Mouse (Mus musculus) brain, adult 2 months (tissue): ENCODE measurements around the gene Rassf3.

Experiments
- DNase-seq: peaks from one replicate; pipeline ENCODE4 v3.0.0; 2011; ENCODE audit warnings: low read depth, low spot score

Rassf3 gene

GRCm38 (mm10) chr10:121461404-121462161, 14.6 kb downstream of the Rassf3 start:
- DNase-seq = peak; percentile 69

GRCm38 (mm10) chr10:121459124-121459853, 16.9 kb downstream of the Rassf3 start:
- DNase-seq = no peak

DNA sequence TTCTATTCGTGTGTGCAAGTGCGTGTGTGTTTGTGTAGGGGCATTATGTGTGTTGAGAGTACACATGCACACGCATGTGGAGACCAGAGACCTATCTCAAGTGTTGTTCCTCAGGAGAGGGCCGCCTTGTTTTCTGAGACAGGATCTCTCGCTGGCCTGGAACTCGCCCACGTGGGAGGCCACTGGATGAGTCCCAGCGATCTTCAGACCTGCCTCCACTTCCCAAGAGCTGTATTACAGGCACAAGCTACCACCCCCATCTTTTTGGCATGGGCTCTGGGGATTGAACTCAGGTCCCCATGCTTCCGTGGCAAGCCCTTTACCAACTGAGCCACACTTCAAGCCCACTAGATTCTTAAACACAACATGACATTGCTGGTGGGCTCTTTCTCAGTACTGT, 17.7 kb downstream of the Rassf3 start:
- no peak for DNase-seq

DNA sequence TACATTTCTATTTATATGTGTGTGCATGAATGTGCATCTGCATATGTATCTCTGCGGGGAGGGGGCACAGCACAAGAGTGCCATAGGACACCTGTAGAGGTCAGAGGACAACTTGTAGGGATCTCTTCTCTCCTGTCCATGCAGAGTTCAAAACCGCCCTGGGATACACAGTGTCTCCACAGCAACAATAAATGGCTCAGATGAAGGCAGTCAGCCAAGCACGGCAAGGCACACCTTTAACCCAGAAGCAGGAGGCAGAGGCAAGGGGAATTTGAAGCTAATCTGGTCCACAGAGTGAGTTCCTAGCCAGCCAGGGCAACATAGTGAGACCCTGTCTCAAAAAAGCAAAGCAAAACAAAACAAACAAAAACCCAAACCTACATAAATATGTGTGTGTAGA, 18.8 kb downstream of the Rassf3 start:
- DNase-seq = no peak

DNA sequence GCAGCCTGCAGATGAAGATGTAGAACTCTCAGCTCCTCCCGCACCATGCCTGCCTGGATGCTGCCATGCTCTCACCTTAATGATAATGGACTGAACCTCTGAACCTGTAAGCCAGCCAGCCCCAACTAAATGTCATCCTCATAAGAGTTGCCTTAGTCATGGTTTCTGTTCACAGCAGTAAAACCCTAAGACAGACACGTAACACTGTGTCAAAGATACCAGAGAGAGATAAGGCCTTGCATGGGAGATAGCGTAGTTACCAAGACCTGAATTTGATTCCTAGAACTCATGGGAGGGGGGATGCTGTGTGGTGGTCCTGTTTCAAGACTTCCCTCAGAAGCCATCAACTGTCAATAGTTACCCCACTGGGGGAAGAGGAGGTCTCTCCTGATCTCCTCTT, 20.6 kb downstream of the Rassf3 start:
- DNase-seq = no peak

DNA sequence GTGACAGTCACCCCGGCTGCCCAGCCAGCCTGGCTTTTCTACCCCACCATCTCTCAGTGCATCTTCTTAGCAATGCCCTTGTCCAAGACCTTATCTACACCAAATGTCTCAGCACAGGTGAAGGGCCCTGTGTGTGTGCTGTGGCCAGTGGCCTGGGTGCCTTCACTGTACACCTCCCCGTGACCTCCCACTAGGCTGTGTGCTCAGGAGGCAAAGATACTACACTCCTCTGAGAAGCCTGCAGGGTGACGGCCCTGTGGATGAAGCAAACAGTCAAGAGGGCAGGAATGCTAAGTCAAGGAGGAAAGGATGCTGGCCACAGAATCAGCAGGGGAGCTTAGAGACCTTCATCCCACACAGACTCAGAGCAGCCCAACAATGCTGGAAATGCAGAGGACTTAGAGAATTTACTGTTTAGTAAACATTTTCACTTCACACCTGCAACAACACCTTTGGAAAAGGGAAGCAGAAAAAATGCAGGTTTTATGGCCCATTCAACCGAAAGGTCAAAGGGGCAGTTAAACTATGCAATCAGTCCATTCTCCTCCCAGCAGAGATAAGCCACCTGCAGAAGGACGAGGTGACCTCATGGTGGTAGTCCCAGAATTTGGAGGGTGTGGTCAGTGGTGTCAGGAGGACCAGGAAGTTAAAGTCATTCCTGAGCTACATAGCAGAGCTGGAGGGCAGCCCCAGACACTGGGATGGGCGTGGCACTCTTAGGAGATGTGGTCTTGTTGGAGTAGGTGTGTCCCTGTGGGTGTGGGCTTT, 21.3 kb downstream of the Rassf3 start:
- DNase-seq = no peak

DNA sequence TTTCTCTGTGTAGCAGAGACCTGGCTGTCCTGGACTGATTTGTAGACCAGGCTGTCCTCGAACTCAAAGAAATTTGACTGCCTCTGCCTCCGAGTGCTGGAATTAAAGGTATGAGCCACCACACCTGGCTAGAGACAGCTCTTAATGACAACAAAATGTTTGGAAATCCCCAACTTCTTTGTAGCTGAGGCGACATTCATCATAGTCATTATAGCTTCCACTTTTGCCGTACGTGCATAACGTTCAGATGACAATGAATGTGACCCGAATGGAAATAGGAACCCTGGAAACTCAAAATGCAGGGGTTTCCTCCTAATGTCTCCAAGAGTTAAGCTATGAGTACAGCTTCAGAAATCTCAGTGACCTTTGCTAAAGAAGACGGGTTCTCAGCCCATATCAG, 22.1 kb downstream of the Rassf3 start:
- DNase-seq = no peak

DNA sequence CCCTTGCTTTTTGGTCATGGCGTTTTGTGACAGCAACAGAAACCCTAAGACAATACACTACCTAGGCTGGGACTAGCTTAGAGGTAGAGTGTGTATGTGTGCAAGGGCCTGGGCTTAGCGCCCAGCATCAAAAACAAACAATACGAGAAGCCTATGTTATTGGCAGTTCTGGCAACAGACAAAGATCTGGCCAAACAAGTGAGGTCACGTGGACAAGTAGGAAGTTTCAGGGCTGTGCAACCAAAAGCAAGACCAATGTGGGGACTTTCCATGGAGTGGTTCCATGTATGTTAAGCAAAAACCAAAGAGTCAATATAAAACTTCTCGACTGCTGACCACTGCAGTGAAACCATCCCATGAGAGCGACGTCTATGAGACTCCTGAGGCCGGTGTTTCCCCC, 30.3 kb downstream of the Rassf3 start:
- no peak for DNase-seq

- no peak for DNase-seq
Measured at GRCm38 (mm10) chr10:121444198-121444597, 31.9 kb downstream of the Rassf3 start.

- DNase-seq = peak; percentile 42
Measured at GRCm38 (mm10) chr10:121443791-121444190, 32.4 kb downstream of the Rassf3 start.

DNA sequence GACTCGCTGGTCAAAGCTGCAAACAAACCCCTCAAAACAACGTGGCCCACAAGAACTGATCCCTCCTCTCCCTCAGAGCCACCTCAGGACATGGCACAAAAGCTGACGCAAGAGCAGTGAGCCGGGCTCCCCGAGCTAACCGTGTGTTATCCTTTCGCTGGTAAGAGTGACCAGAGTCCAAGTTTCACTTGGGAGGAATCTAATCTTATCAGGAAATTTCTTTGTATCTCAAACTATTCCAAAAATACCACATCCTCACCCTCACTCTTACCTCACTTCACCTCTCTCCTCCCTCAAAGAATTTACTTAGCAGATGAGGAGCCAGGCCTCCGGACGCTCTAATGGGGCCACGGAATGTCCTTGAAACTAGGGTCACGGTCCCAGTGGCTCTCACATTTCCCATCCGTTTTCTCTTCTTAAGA, 36.8 kb downstream of the Rassf3 start:
- no peak for DNase-seq

GRCm38 (mm10) chr10:121438109-121438508, 38.0 kb downstream of the Rassf3 start:
- no peak for DNase-seq

DNA sequence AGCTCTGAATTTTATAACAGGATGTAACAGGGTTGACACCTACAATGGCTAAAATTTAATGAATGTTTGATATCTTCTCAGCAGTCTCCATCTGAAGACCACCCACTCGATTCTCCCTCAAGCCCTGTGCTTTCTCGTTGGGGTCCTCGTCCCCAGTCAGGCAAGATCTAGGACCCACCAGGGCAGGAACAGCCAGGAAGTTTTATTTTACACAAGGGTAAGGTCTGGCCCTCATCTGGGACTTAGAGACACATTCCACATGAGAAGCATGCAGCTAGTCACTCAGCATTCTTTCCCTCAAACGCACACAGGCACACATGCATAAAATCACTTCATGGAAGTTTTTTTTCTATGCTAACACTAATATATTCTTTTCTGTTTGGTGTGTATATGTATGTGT, 39.5 kb downstream of the Rassf3 start:
- DNase-seq = no peak

DNA sequence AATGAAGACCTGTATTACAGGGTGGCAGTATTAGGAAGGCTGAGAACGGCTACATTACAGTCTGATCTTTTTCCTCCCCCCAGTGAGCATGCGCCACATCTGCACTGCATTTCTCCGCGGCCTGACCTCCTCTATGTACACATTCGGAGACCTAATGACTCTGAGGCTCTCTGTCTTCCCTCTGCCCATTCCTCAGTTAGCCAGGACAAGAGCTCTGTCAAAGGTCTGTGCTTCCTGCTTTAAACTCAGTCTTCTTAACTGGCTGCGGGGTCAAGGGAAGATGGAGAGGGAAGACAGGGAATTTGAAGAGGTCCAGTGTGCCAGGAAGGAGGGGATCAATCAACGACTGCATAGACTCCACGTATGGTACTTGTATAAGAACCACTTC, 39.9 kb downstream of the Rassf3 start:
- DNase-seq = no peak

GRCm38 (mm10) chr10:121435546-121436257, 40.4 kb downstream of the Rassf3 start:
- no peak for DNase-seq

- no peak for DNase-seq
Measured at GRCm38 (mm10) chr10:121434441-121435103, 41.6 kb downstream of the Rassf3 start.

GRCm38 (mm10) chr10:121432635-121433280, 43.4 kb downstream of the Rassf3 start:
- peak; percentile 64 for DNase-seq

DNA sequence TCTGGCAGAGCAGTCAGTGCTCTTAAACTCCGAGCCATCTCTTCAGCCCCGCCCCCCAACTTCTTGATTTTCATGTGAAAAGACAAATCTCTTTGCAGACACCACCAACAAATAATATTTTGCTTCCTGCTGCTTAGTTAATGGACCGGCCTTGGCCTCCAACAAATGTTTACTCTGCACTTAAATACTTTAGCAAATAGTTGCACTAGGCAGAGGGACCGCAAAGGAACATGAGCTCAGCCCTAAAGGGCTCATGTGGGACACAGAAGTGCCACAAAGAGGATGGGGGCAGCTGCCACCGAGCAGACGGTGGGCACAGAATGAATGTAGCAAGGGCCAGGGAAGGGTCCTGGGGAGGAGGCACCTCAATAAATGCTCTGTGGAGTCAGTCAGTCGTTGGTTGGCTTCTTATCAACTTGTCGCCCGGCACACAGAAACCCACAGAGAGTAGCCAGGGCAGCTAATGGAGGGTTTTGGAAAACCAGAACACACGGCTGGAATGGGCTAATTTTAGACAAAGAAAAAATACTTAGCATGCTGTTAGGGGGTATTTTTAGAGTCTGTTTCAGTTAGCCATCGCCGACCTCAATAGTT, 44.0 kb downstream of the Rassf3 start:
- DNase-seq = peak; percentile 59

DNA sequence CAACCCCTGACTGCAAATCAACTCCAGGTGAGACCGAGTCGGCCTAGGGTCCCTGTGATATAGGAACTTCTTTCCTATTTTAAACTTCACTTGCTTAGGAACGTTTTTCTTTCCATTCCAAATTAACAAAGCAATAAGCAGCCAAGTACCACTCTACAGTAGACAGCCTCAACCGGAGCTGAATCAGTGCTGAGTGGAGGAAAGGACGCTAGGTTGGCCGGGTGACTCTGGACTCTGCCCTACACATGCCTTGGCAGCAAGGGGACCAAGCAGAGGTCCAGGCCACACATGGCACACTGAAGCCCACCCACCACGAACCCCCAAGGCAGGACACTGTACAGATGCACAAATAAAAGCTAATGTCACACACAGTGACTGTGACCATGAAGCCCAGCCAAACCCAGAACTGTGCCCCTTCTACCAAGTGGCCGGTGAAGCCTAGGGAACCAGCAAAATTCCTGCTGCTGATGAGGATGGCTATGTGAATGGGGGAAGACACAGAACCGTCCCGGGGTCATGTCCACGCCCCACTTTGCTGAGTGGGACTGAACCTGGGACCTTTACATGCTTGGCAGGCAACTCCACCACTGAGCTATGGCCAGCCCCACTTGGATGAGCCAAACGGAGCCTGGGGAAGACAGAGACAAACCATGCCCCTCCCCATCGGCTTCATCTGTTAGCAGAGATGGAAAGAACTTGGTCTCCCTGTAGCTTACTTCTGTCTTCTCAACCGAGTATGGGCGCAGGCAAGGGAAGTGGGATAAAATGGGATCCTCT, 45.2 kb downstream of the Rassf3 start:
- DNase-seq = no peak
